Mouse (Mus musculus): ENCODE measurements around the gene Bmp2k. TPM values are rescaled to one million over a fixed set of nuclear protein-coding genes. Genes with fewer than 3 reads are reported as not detected.
A peak's percentile ranks its signal among the peaks of the same experiment; 100 is the strongest.

The Bmp2k gene
- polyA plus RNA-seq, 2 experiments, result 14.0 to 30.2 TPM

DNA sequence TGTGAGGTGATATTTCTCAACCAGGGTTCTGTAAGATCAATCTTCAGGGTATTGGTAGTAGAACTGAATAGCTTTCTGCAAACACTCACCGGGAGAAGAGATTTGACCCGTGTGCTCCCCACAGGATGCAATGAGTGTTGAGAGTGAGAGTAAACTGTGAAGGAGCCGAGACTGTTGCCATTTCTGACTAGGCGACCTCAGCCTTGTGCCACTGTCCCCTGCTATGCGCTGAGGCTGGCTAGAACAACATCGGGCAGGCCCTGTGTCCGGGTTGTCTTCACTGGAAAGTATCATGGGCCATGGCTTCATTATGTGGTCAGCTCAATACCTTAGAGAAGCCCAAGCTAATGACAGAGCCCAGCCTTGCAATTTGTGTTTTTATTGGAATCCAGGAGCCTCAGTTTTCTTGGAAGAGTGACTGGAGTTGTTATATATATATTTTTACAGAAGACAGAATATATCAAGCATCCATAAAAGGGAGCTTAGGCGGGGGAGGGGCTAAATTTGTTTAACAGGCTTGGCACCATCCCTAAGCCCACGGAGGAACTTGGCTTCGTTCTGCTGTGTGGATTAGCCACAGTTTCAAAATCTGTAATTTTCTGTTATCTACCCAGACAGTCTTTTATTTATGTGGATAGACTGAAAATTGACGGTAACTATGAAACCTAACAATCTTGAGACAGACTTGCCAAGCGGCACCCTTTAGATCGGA lies 18.0 kb upstream of the Bmp2k start:
- DNase-seq (ENCODE audit: low read depth in 3 of 3, low spot score in 3 of 3) (no peak), ATAC-seq (ENCODE audit: insufficient read depth) (no peak)
- H3K9me3 ChIP-seq (ENCODE audit: control insufficient read depth, low read length), result no peaks in the 10 kb centered on the region; the same call in 1 of the 2 replicates
- peaks cover 24 to 30% of the 10 kb centered on the region in 2 experiments for H3K4me1 ChIP-seq (replicated peaks; ENCODE audit: control insufficient read depth in 2 of 2, insufficient read depth in 2 of 2, low read length in 1 of 2)
- WGBS (ENCODE audit: insufficient replicate concordance), result 27% methylated on average over 13 of the region's 13 CpGs
- no peak overlapping the region for H3K27ac ChIP-seq
- H3K36me3 ChIP-seq (replicated peaks; ENCODE audit: control insufficient read depth, insufficient read depth, low read depth), result no peaks in the 10 kb centered on the region
- H3K9ac ChIP-seq (replicated peaks), result no peak overlapping the region
- H3K4me2 ChIP-seq (ENCODE audit: low read depth), result peak overlapping the region; percentile 44
- TF ChIP-seq CTCF (IDR thresholded peaks at IDR 0.05; ENCODE audit: low read depth) (no peak), EP300 (IDR thresholded peaks at IDR 0.05; ENCODE audit: low read depth) (no peak)
- H3K4me3 ChIP-seq (ENCODE audit: insufficient read depth in 1 of 2, low read depth in 2 of 2, low read length in 2 of 2), result no peak overlapping the region
- H3K27me3 ChIP-seq (ENCODE audit: control insufficient read depth, insufficient read depth, low read length), result peaks cover 13% of the 10 kb centered on the region

GRCm38 (mm10) chr5:96980008-96980634 lies 17.4 kb upstream of the Bmp2k start:
- no peak for ATAC-seq (ENCODE audit: insufficient read depth)
- H3K36me3 ChIP-seq (replicated peaks; ENCODE audit: control insufficient read depth, insufficient read depth, low read depth), result no peaks in the 10 kb centered on the region
- no peak overlapping the region for H3K4me3 ChIP-seq (ENCODE audit: insufficient read depth in 1 of 2, low read depth in 2 of 2, low read length in 2 of 2)
- WGBS (ENCODE audit: insufficient replicate concordance), result 15% methylated on average over 15 of the region's 15 CpGs
- H3K9me3 ChIP-seq (ENCODE audit: control insufficient read depth, low read length), result no peaks in the 10 kb centered on the region; the same call in 1 of the 2 replicates
- peaks cover 13% of the 10 kb centered on the region for H3K27me3 ChIP-seq (ENCODE audit: control insufficient read depth, insufficient read depth, low read length)
- H3K4me2 ChIP-seq (ENCODE audit: low read depth), result peak overlapping the region; percentile 44
- H3K9ac ChIP-seq (replicated peaks), result no peak overlapping the region
- TF ChIP-seq CTCF (IDR thresholded peaks at IDR 0.05; ENCODE audit: low read depth) (no peak), EP300 (IDR thresholded peaks at IDR 0.05; ENCODE audit: low read depth) (no peak)
- no peak overlapping the region for H3K27ac ChIP-seq
- H3K4me1 ChIP-seq (replicated peaks; ENCODE audit: control insufficient read depth in 2 of 2, insufficient read depth in 2 of 2, low read length in 1 of 2), result peaks cover 17 to 27% of the 10 kb centered on the region in 2 experiments
- DNase-seq (ENCODE audit: low read depth in 3 of 3, low spot score in 3 of 3), result no peak

GRCm38 (mm10) chr5:96981987-96982386 lies 15.5 kb upstream of the Bmp2k start:
- Histone ChIP-seq H3K4me3 (ENCODE audit: insufficient read depth in 1 of 2, low read depth in 2 of 2, low read length in 2 of 2) (no peak overlapping the region), H3K9me3 (ENCODE audit: control insufficient read depth, low read length) (no peaks in the 10 kb centered on the region), H3K27me3 (ENCODE audit: control insufficient read depth, insufficient read depth, low read length) (peaks cover 13% of the 10 kb centered on the region), H3K4me1 (replicated peaks; ENCODE audit: control insufficient read depth in 2 of 2, insufficient read depth in 2 of 2, low read length in 1 of 2) (peaks cover 22 to 35% of the 10 kb centered on the region in 2 experiments), H3K27ac (no peak overlapping the region), H3K4me2 (ENCODE audit: low read depth) (no peak overlapping the region), H3K36me3 (replicated peaks; ENCODE audit: control insufficient read depth, insufficient read depth, low read depth) (no peaks in the 10 kb centered on the region), H3K9ac (replicated peaks) (no peak overlapping the region)
- WGBS (ENCODE audit: insufficient replicate concordance), result 58% methylated on average over 3 of the region's 3 CpGs
- ATAC-seq (ENCODE audit: insufficient read depth) (peak; percentile 14; the same call in 1 of the 2 replicates), DNase-seq (ENCODE audit: low read depth in 3 of 3, low spot score in 3 of 3) (no peak)
- no peak for TF ChIP-seq EP300 (IDR thresholded peaks at IDR 0.05; ENCODE audit: low read depth)
- TF ChIP-seq CTCF (IDR thresholded peaks at IDR 0.05; ENCODE audit: low read depth), result no peak

- no peaks in the 10 kb centered on the region for H3K9me3 ChIP-seq (ENCODE audit: control insufficient read depth, low read length)
- ATAC-seq (ENCODE audit: insufficient read depth) (no peak), DNase-seq (ENCODE audit: low read depth in 3 of 3, low spot score in 3 of 3) (no peak)
- peaks cover 13% of the 10 kb centered on the region for H3K27me3 ChIP-seq (ENCODE audit: control insufficient read depth, insufficient read depth, low read length)
- H3K36me3 ChIP-seq (replicated peaks; ENCODE audit: control insufficient read depth, insufficient read depth, low read depth), result no peaks in the 10 kb centered on the region
- H3K4me3 ChIP-seq (ENCODE audit: insufficient read depth in 1 of 2, low read depth in 2 of 2, low read length in 2 of 2), result no peak overlapping the region
- peaks cover 26 to 43% of the 10 kb centered on the region in 2 experiments for H3K4me1 ChIP-seq (replicated peaks; ENCODE audit: control insufficient read depth in 2 of 2, insufficient read depth in 2 of 2, low read length in 1 of 2)
- no peak overlapping the region; the same call in 1 of the 2 replicates for H3K4me2 ChIP-seq (ENCODE audit: low read depth)
- 54% methylated on average over 7 of the region's 7 CpGs for WGBS (ENCODE audit: insufficient replicate concordance)
- no peak overlapping the region for H3K27ac ChIP-seq
- TF ChIP-seq CTCF (IDR thresholded peaks at IDR 0.05; ENCODE audit: low read depth), result no peak
- no peak for TF ChIP-seq EP300 (IDR thresholded peaks at IDR 0.05; ENCODE audit: low read depth)
- no peak overlapping the region for H3K9ac ChIP-seq (replicated peaks)
Measured at GRCm38 (mm10) chr5:96983142-96983541, 14.3 kb upstream of the Bmp2k start.

DNA sequence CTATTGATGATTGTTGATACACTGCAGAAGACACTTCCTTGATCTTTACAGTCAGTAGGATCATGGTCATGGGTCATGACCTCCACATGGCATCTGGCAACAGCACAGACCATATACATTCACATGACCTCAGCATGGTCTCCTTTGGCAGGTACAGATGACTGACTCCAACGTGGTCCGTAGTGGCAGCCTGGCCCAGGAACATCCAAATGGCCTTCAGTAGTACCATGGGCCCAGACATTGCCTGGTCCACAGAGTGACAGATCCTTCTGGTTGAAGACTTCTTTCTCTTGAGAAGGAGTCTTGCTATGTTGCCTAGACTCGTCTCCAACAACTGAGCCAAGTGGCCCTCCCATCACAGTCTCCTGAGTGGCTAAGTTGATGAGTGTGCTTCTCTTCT lies 10.6 kb upstream of the Bmp2k start:
- Histone ChIP-seq H3K4me3 (ENCODE audit: insufficient read depth in 1 of 2, low read depth in 2 of 2, low read length in 2 of 2) (no peak overlapping the region), H3K4me2 (ENCODE audit: low read depth) (no peak overlapping the region), H3K36me3 (replicated peaks; ENCODE audit: control insufficient read depth, insufficient read depth, low read depth) (no peaks in the 10 kb centered on the region), H3K9ac (replicated peaks) (no peak overlapping the region), H3K9me3 (ENCODE audit: control insufficient read depth, low read length) (no peaks in the 10 kb centered on the region), H3K27me3 (ENCODE audit: control insufficient read depth, insufficient read depth, low read length) (no peaks in the 10 kb centered on the region), H3K27ac (peak overlapping the region; percentile 36), H3K4me1 (replicated peaks; ENCODE audit: control insufficient read depth in 2 of 2, insufficient read depth in 2 of 2, low read length in 1 of 2) (peaks cover 42 to 50% of the 10 kb centered on the region in 2 experiments)
- no peak for TF ChIP-seq EP300 (IDR thresholded peaks at IDR 0.05; ENCODE audit: low read depth)
- TF ChIP-seq CTCF (IDR thresholded peaks at IDR 0.05; ENCODE audit: low read depth), result no peak
- ATAC-seq (ENCODE audit: insufficient read depth) (no peak), DNase-seq (ENCODE audit: low read depth in 3 of 3, low spot score in 3 of 3) (no peak)
- 90% methylated on average over 3 of the region's 3 CpGs for WGBS (ENCODE audit: insufficient replicate concordance)
